Mouse (Mus musculus) intestine, embryonic 14.5 days (tissue): ENCODE measurements around the gene Dyx1c1. TPM values are rescaled to one million over a fixed set of nuclear protein-coding genes. Genes with fewer than 3 reads are reported as not detected.

Experiments used
- ATAC-seq: fragments of 200-750 bp; cut with Nextera tagmentation; replicated peaks from 2 replicates; pipeline ENCODE4 v1.8.0; 2017; ENCODE audit warnings: low read depth, moderate number of reproducible peaks, moderate TSS enrichment, moderate library complexity; ENCODE audit not compliant: low FRiP score, low TSS enrichment
- DNase-seq: peaks from one replicate; pipeline ENCODE4 v3.0.0-alpha.2; 2018; ENCODE audit warnings: low spot score
- H3K27ac ChIP-seq: fragments of 300-500 bp; sonication (generic); 2 replicates; pipeline ENCODE4 v1.5.1; 2014; ENCODE audit warnings: low read depth, mild to moderate bottlenecking, control low read depth
- H3K27me3 ChIP-seq: fragments of 300-500 bp; sonication (generic); replicated peaks from 2 replicates; pipeline ENCODE4 v1.6.1; 2014; ENCODE audit warnings: low read length, control low read depth; ENCODE audit not compliant: control insufficient read depth, insufficient read depth
- H3K36me3 ChIP-seq: fragments of 300-500 bp; sonication (generic); 2 replicates; pipeline ENCODE4 v1.6.1; 2014; ENCODE audit warnings: low read length, control low read depth; ENCODE audit not compliant: control insufficient read depth, insufficient read depth
- H3K4me1 ChIP-seq: fragments of 300-500 bp; sonication (generic); replicated peaks from 2 replicates; pipeline ENCODE4 v1.6.1; 2014; ENCODE audit warnings: low read length, control low read depth, mixed read lengths; ENCODE audit not compliant: control insufficient read depth, insufficient read depth
- H3K4me2 ChIP-seq: fragments of 300-500 bp; sonication (generic); 2 replicates; pipeline ENCODE4 v1.6.1; 2014; ENCODE audit warnings: low read length
- H3K4me3 ChIP-seq: fragments of 300-500 bp; sonication (generic); 2 replicates; pipeline ENCODE4 v1.5.1; 2014; ENCODE audit warnings: low read depth, low read length, control low read depth, mixed read lengths
- H3K9ac ChIP-seq: fragments of 300-500 bp; sonication (generic); 2 replicates; pipeline ENCODE4 v1.6.1; 2014; ENCODE audit warnings: mild to moderate bottlenecking, low read length
- H3K9me3 ChIP-seq: fragments of 300-500 bp; sonication (generic); 2 replicates; pipeline ENCODE4 v1.6.1; 2016; ENCODE audit warnings: low read length, control low read depth; ENCODE audit not compliant: control insufficient read depth
- WGBS: fragments of 180-500 bp; shearing (Covaris S2); extraction: QIAGEN DNeasy Blood & Tissue Kit; methylation state at CpG from one replicate; pipeline ENCODE4 v1.1.7; 2014; 5-methylcytosine and 5-hydroxymethylcytosine counted together
- polyA plus RNA-seq: library from polyadenylated mRNA; unstranded; fragments of >200 nt; fragmentation: Nextera tagmentation; extraction: Ambion mirVana; gene quantifications from 2 replicates; pipeline ENCODE4 v1.2.1, GENCODE M21; 2014

Dyx1c1 gene
- polyA plus RNA-seq, 1 experiment from 2014 or later: 1.4 TPM

GRCm38 (mm10) chr9:72935309-72935708 lies 23.3 kb upstream of the Dyx1c1 start:
- H3K36me3 ChIP-seq: no peaks in the 10 kb centered on the region
- H3K27me3 ChIP-seq: no peaks in the 10 kb centered on the region
- H3K9me3 ChIP-seq: no peaks in the 10 kb centered on the region
- H3K27ac ChIP-seq: no peak overlapping the region
- H3K4me1 ChIP-seq: no peaks in the 10 kb centered on the region
- H3K4me2 ChIP-seq: no peak overlapping the region
- DNase-seq (no peak), ATAC-seq (no peak)
- WGBS: 86% methylated on average over 4 of the region's 4 CpGs
- H3K9ac ChIP-seq: no peak overlapping the region
- H3K4me3 ChIP-seq: no peak overlapping the region

- ATAC-seq: no peak
- Histone ChIP-seq H3K36me3 (no peaks in the 10 kb centered on the region), H3K4me3 (no peak overlapping the region), H3K27ac (no peak overlapping the region), H3K4me1 (no peaks in the 10 kb centered on the region), H3K9me3 (no peaks in the 10 kb centered on the region), H3K4me2 (no peak overlapping the region), H3K27me3 (no peaks in the 10 kb centered on the region), H3K9ac (no peak overlapping the region)
- DNase-seq: no peak
- WGBS: 82% methylated on average over 2 of the region's 2 CpGs
These were observed 22.3 kb upstream of the Dyx1c1 start for GRCm38 (mm10) chr9:72936301-72936700.

GRCm38 (mm10) chr9:72943424-72943823 lies 15.2 kb upstream of the Dyx1c1 start:
- ATAC-seq: no peak
- H3K36me3 ChIP-seq: peaks cover 25% of the 10 kb centered on the region

GRCm38 (mm10) chr9:72944286-72944685 lies 14.3 kb upstream of the Dyx1c1 start:
- DNase-seq: no peak
- Histone ChIP-seq H3K27me3 (no peaks in the 10 kb centered on the region), H3K27ac (no peak overlapping the region), H3K9me3 (no peaks in the 10 kb centered on the region), H3K36me3 (peaks cover 25% of the 10 kb centered on the region), H3K9ac (no peak overlapping the region), H3K4me3 (no peak overlapping the region), H3K4me1 (no peaks in the 10 kb centered on the region), H3K4me2 (no peak overlapping the region)
- WGBS: 93% methylated on average over 13 of the region's 13 CpGs
- ATAC-seq: no peak

More at GRCm38 (mm10) chr9:72943424-72943823, 15.2 kb upstream of the Dyx1c1 start:
- H3K4me3 ChIP-seq: no peak overlapping the region
- H3K27ac ChIP-seq: no peak overlapping the region
- H3K9ac ChIP-seq: no peak overlapping the region
- no peak for DNase-seq
- H3K4me2 ChIP-seq: no peak overlapping the region
- 59% methylated on average over 3 of the region's 3 CpGs for WGBS
- no peaks in the 10 kb centered on the region for H3K27me3 ChIP-seq
- no peaks in the 10 kb centered on the region for H3K9me3 ChIP-seq
- no peaks in the 10 kb centered on the region for H3K4me1 ChIP-seq

- Histone ChIP-seq H3K36me3 (peaks cover 25% of the 10 kb centered on the region), H3K4me3 (no peak overlapping the region), H3K9me3 (no peaks in the 10 kb centered on the region), H3K27ac (no peak overlapping the region), H3K4me1 (no peaks in the 10 kb centered on the region), H3K9ac (no peak overlapping the region), H3K27me3 (no peaks in the 10 kb centered on the region), H3K4me2 (no peak overlapping the region)
- ATAC-seq (no peak), DNase-seq (no peak)
- WGBS: 96% methylated on average over 1 of the region's 1 CpGs
These were observed 11.6 kb upstream of the Dyx1c1 start for GRCm38 (mm10) chr9:72947010-72947409.

GRCm38 (mm10) chr9:72949572-72949971 lies 9.0 kb upstream of the Dyx1c1 start:
- no peak overlapping the region for H3K27ac ChIP-seq
- H3K9ac ChIP-seq: no peak overlapping the region
- no peaks in the 10 kb centered on the region for H3K27me3 ChIP-seq
- H3K9me3 ChIP-seq: no peaks in the 10 kb centered on the region
- 51% methylated on average over 7 of the region's 7 CpGs for WGBS
- ATAC-seq: peak; percentile 84
- H3K4me1 ChIP-seq: no peaks in the 10 kb centered on the region
- DNase-seq: no peak
- H3K36me3 ChIP-seq: peaks cover 25% of the 10 kb centered on the region
- H3K4me3 ChIP-seq: no peak overlapping the region
- no peak overlapping the region for H3K4me2 ChIP-seq

GRCm38 (mm10) chr9:72954746-72955145 lies 3.8 kb upstream of the Dyx1c1 start:
- DNase-seq: no peak
- H3K36me3 ChIP-seq: no peaks in the 10 kb centered on the region
- H3K9me3 ChIP-seq: no peaks in the 10 kb centered on the region
- H3K9ac ChIP-seq: no peak overlapping the region
- no peak overlapping the region for H3K27ac ChIP-seq
- no peak for ATAC-seq
- H3K4me2 ChIP-seq: no peak overlapping the region
- H3K27me3 ChIP-seq: no peaks in the 10 kb centered on the region
- 44% methylated on average over 2 of the region's 2 CpGs for WGBS
- no peak overlapping the region for H3K4me3 ChIP-seq
- 0 out of 2 replicates have a peak, but pooled peaks cover 3% of the 10 kb centered on the region for H3K4me1 ChIP-seq

- ATAC-seq (no peak), DNase-seq (peak; percentile 62)
- no peaks in the 10 kb centered on the region for H3K36me3 ChIP-seq
- H3K4me2 ChIP-seq: no peak overlapping the region
- 8% methylated on average over 1 of the region's 1 CpGs for WGBS
- no peaks in the 10 kb centered on the region for H3K9me3 ChIP-seq
- H3K4me3 ChIP-seq: no peak overlapping the region
- no peak overlapping the region for H3K9ac ChIP-seq
- 0 out of 2 replicates have a peak, but pooled peaks cover 3% of the 10 kb centered on the region for H3K4me1 ChIP-seq
- no peaks in the 10 kb centered on the region for H3K27me3 ChIP-seq
- H3K27ac ChIP-seq: no peak overlapping the region
These were observed 3.0 kb upstream of the Dyx1c1 start for GRCm38 (mm10) chr9:72955546-72955945.

- H3K27me3 ChIP-seq: no peaks in the 10 kb centered on the region
- ATAC-seq: no peak
These were observed 2.8 kb downstream of the Dyx1c1 start for GRCm38 (mm10) chr9:72961346-72961745.

More at GRCm38 (mm10) chr9:72961346-72961745, 2.8 kb downstream of the Dyx1c1 start:
- Histone ChIP-seq H3K27ac (no peak overlapping the region), H3K9ac (no peak overlapping the region), H3K36me3 (no peaks in the 10 kb centered on the region), H3K4me2 (no peak overlapping the region), H3K4me1 (0 out of 2 replicates have a peak, but pooled peaks cover 3% of the 10 kb centered on the region), H3K4me3 (no peak overlapping the region), H3K9me3 (no peaks in the 10 kb centered on the region)
- DNase-seq: no peak
- 70% methylated on average over 8 of the region's 8 CpGs for WGBS
